Mouse (Mus musculus) heart, adult 9 months (tissue): ENCODE measurements around the gene Ergic1.
A peak's percentile ranks its signal among the peaks of the same experiment; 100 is the strongest.

Experiments
- DNase-seq, 2 experiments: peaks; one replicate each; pipeline ENCODE4 v3.0.0; 2022; ENCODE audit warnings: low spot score in 2 of 2

Gene Ergic1

DNA sequence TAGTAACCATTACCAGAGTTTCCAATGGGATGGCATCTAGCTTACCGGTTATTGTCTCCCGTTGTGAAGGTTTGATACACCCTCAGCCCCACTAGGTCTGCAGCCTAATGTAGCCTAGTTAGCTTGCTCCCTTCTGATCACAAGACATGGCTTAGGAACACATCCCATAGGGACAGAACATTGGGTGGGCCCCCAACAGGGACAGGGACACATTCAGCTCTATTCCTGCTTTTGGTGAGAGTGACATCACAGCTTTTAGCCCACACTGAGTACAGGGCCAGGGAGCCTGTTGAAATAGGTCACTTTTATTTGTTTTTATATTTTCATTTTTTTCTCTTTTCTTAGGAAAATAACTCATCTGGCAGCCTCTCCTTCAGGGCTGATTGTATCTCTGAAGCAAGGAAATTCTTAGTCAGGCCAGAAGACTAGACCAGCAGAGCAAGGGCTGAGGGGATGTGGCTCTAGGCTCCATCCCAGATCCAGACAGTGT, 64.3 kb downstream of the Ergic1 start:
- DNase-seq = no peak

DNA sequence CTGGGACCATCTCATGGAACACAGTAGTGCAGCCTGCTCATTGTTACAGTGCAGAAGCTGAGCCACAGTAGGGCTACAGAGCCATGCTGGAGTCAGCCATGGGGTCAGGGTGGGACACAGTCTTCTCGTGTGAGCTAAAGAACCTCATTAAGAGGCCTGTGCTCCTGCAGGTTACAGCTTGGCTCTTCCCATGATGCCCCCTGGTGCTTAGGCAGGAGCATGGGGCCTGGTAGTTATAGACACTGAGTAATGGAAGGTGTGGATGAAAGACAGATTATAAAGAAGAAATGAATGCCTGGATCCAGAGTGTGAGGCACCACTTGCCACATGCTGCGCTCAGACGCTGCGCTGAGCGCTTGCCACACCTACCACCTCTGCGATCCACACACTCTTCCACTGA, 67.2 kb downstream of the Ergic1 start:
- DNase-seq = no peak

DNA sequence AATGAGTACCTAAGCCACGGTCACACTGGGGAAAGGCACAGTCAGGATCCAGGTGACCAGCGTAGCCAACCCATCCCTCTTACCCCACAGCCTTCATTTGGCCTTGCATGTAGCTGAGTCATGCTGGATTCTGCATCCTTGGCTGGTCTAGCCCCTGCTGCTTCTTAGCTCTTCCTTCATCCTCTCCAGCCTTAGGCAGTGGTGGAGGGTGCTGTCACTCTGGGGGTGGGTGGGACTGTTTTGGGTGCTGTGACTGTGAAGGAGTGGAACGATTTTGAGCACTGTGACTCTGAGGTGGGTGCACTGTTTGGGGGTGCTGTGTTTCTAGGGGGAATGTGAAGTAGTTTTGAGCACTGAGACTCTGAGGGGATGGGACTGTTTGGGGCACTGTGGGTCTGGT, 67.6 kb downstream of the Ergic1 start:
- no peak for DNase-seq

DNA sequence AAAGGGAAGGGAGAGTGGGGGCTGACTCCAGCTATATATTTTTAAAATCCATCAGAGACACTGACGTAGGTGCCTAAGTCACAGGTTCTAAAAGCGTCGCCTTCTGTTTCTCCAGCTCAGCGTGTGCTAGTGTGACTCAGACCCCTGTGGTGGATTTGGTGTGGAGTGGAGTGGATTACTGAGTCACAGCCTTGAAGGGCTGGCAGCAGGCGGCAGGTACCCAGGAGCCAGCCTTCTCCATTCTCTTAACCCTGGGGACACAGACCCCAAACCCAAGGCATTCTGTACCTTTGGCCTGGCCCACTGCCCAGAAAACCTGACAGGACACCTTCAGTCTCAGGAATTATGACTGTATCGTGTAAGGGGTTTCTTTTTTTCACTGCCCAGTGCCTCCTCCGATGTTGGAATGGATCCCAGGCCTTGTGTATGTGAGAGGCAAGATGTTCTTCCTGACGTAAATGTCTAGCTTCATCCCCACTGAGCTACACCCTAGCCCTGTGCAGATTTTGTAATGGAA, 70.6 kb downstream of the Ergic1 start:
- DNase-seq = no peak

- DNase-seq = no peak
Observed at GRCm38 (mm10) chr17:26633186-26633585, 71.9 kb downstream of the Ergic1 start.

DNA sequence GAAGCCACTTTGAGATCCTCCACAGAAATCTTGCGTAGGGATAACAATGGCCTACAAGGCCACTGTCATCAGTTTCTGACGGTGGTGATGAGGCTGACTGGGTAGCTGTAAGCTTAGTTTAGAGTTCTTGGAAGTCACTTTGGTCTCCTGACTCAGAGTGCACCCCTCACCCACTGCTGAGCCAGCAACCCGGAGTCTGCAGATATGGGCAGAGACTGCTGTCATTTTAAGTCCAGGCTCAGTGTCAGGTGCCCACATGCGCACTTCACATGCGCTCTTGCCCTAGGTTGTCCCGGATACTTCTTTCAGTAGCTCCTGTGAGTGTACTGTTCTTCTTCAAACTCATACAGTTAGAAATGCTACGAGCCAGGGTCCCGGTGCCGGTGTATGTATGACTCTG, 72.6 kb downstream of the Ergic1 start:
- no peak for DNase-seq

- DNase-seq = no peak
Observed at GRCm38 (mm10) chr17:26634539-26634938, 73.2 kb downstream of the Ergic1 start.

DNA sequence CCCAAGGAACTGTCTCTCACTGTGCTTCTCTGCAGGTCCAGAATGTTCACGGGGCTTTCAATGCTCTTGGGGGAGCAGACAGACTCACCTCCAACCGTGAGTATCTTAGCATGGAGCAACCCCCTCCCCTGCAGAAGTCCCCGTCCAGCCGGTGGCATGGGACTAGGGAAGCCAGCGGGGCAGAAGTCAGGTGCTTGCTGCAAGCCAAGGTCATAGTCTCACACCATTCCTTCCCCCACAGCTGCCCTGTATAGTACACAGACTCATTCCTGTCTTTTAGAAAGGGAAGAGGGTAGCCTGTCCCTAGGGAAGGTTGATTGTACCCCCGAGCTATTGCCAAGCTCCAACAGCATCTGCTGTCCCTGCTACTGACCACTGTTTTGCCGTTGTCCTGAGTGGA, 74.7 kb downstream of the Ergic1 start:
- no peak for DNase-seq

GRCm38 (mm10) chr17:26637851-26638250, 76.6 kb downstream of the Ergic1 start:
- no peak for DNase-seq

- DNase-seq = peak; percentile 72 to 81
Observed at GRCm38 (mm10) chr17:26638655-26639054, 77.4 kb downstream of the Ergic1 start.

DNA sequence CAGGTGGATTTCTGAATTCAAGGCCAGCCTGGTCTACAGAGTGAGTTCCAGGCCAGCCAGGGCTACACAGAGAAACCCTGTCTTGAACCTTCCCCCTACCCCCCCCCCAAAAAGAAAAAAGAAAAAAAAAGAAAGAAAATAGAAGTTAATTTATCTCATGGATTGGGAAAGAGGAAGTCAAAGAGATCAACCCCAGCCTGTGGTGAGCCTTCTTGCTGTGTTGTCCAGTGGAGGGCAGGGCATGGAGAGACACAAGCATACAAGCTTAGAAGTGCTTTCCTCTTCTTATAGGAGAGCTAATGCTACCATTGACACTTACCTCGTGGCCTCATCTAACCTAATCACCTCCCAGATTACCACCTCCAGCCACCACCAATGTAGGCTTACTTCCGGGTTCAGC, 78.5 kb downstream of the Ergic1 start:
- DNase-seq = no peak

DNA sequence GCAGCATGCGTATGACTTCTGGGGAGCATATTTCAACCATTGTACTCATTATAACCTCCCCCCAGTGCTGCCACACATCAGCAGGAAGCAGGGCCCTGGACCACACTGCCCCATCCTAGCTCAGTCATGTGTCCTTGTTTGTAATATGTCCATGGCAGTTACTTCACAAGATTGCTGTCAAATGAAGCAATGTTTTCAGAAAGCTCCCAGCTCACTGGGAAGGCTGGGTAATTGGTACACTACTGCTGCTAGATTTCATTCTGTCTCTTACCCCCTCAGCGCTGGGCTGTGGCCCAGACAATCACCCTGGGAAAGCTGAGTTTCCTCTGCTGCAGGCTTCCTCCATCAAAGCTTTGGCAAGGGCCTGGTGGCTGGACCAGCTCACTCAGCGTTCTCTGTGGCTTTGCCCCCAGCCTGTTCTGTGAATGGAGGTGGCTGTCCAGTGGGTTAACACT, 79.0 kb downstream of the Ergic1 start:
- DNase-seq = no peak

DNA sequence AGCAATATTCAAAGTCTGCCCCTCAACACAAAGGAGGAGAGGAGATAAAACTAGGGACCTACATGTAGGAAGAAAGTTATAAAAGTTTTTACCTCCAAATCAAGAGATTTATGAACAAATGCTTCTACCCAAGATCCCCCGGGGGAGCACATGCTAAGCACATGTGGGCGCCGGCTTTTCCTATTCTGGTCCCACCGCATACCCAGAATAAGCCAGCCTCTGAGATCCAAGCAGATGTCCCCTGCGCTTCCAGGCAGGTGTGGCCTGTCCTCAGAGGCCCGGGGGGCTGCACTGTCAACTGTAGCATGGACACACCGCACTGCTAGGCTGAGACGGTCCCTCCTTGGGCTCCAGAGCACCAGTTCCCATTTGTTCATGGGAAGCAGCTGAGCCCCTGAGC, 82.2 kb downstream of the Ergic1 start:
- DNase-seq = no peak

DNA sequence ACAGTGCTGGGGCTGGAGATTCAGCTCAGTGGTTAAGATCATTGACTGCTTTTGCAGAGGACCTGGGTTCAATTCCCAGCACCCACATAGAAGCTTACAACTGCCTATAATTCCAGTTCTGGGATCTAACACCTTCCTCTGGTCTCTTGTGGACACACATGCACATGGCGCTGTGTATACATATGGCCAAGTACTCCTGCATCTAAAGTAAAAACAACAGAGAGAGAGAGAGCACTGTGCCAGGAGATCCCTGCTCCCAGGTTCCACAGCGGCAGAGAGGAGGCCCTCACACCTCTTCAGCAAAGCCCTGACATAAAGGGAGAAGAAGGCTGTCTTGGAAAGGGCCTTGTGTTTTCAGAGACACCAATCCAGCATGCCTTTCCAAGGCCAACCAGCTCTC, 82.7 kb downstream of the Ergic1 start:
- DNase-seq = no peak

DNA sequence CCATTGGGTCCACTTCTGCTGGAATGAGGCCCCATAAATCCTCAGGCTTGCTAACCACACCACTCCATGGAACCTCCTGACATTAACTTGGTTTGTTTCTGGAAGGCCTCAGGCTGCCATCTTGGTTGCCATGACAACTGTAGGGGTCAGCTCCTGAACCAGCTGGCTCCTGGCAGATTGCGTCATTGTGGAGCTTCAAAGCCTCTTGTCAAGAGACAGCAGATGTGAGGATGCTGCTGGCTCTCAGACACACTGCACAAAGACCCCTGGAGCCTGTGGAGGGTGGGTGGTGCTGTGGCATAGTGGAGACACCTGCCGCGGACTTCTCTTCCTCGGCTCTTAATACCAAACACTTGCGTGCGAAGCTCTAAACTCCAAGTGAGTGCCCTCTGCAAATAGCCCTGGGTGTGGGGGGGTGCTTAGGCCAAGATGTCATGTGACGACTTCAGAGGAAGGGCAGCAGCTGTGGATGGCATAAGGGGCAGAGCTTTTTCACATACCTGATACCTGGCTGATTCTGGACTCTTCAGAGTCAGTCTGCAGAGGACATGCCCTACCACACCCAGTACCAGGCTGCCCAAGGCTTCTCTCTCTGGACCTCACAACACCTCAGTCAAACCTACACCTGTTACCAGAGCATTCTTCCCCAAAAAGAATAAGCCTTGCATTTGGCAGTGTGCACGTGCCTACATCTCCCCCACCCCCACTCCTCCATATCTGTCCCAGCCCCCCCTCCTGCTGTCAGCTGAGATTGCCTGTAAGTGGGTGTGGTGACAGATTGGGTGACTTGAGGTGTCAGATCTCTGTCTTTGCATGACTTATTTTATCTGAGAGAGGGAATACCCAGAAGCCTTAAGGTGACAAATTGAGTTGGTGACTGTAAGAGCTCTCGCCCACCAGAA, 83.5 kb downstream of the Ergic1 start:
- no peak for DNase-seq

DNA sequence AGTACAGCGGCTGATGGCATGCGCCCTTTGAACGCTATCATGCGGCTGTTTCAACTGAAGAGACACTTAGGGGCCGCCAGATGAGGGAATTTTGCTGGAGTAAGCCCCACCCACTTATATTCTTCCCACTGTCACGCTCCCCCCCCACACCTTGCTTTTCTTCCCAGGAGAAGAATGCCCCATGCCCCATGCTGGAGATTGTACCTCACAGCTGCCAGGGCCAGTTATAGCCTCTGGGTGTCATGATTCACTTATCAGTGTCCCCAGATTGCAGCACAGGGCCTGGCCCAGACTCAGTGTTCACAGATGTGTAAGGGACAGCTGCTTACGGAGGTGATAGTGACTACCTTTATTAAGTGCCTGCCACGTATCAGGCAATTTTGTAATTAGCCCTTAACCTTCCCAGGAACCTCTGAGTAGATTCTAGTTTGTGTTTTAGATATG, 84.1 kb downstream of the Ergic1 start:
- peak in 1 of 2 experiments; percentile 30 for DNase-seq

- DNase-seq = no peak
Observed at GRCm38 (mm10) chr17:26647283-26647682, 86.0 kb downstream of the Ergic1 start.

DNA sequence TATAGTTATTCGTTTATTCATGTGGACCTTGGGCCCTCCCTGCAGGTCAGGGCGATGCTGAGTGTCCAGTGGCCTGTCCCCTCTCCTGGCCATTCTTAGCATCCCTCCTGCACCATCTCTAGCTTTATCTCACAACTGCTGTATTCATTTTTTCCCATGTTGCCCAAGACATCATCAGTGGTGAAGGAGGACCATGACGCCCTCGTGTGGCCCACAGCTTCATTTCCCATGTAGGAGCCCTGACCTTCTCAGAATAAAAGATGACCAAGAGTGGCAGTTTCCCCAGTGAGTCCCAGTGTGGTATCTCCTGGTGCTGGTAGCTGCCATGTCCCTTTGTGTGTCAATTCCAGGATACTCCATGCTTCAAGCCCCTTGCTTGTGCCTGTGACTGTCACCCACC, 88.3 kb downstream of the Ergic1 start:
- DNase-seq = no peak

- no peak for DNase-seq
Observed at GRCm38 (mm10) chr17:26650451-26651363, 89.4 kb downstream of the Ergic1 start.

GRCm38 (mm10) chr17:26658854-26659572, 97.7 kb downstream of the Ergic1 start:
- DNase-seq = no peak

DNA sequence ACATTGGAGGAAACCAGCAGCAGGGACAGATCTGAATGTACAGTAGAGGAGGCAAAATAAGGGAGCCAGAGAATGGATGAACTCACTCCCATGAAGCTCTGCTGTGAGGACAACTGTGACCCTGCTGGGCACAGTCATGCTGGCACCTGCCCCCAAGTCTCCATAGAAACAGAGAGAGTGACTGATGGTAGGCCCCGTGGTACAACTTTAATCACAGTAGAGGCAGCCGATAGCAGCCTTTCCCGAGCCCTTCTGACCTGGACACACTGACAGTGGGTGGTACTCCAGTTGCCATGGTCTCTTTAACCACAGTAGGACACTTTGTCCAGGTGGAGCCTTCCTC, 98.3 kb downstream of the Ergic1 start:
- no peak for DNase-seq
